Mouse (Mus musculus) retina, adult 2 months (tissue): ENCODE data around the gene Tle2.

Experiments used
- DNase-seq: peaks from one replicate; pipeline ENCODE4 v3.0.0-alpha.2; 2012; ENCODE audit warnings: low read depth, low spot score

The Tle2 gene

DNA sequence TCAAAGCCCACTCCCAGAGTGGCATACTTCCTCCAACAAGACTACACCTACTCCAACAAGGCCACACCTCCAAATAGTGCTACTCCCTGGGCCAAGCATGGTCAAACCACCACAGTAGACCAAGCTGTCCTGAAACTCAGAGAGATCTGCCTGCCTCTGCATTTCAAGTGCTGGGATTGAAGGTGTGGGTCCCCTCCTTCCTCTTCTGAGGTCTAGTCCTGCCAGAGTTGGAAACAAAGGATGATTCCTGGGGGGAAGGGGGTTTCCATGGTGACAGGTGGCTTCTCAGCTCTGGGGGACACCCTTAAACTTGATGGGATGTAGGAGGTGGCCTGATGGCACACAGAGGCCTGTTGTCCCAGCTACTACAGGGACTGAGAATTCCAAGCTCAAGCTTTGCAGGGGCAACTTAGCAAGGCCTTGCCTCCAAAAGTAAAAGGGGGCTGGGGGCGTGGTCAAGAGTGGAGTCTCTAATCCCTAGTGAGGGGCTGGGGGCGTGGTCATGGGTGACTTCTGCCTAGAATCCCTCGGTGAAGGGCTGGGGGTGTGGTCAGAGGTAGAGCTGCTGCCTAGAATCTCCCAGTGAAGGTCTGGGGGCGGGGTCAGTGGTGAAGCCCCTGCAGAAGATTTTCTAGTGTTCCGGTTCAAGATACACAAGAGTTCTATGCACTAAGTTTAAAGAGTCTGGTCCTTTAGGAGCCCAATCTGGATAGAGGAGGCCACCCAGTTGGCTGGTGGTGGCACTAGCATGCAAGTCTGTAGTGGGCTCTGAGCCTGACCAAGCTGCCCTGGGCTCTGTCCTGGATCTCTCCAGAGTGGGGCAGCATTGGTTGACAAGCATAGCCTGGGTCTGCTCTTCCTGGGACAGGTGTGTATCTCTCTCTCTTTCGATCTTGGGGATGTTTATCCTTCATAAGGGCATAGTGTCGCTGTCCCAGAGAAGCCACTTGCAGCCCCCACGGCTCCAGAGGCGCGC lies at the start of gene Tle2:
Gene Tle2, plus strand, starts transcription at position 481 of the 976 bp plus-strand sequence.
- DNase-seq = no peak

DNA sequence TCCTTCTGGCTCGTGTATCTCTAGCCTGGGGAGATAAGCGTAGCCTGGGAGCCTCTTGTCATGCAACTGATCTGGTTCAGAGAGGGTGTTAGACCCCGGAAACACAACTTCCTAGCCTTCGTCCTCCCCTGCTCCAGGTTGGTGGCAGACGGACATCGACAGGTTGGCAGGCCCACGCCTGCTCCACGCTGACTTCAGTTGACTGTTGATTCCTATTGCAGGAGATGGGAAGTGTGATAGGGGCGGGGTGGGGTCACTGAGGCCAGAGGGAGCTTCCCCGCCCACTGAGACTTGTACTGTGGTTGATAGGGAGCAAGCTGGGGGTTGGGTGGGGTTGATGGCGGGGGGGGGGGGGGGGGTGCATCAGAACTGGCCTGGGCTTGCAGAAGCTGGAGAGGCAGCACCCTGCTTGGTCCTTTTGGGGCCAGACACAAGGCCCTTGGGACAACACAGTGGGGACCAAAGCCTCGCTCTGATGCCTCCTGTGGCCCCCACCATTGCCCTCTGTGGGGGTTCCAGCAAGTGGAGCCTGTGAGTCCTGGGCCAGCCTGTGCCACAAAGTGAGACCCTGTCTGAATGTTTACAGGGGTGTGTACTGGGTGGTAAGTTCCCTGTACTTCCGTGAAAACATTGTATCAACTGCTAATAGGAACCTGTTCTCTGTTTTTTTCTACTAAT lies 49.2 kb upstream of the Tle2 start:
- DNase-seq = no peak

DNA sequence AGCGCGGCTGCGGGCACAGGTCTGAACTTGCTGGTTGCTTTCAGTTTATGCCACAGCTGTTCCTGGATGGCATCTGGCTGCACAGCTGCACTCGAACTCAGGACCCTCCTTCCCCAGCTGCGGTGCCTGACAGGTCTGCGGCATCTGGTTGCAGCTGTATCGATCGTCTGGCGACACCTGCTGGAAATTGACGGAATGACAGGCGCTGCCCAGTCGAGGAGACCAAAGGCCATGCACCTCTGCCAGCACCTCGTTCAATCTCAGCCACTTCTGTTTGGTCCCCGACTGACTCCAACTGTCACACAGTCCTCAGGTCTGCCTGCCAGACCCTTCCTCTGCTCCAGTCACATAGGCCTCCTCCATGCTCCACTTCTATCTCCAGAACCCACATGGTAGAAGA lies 47.6 kb upstream of the Tle2 start:
- no peak for DNase-seq

DNA sequence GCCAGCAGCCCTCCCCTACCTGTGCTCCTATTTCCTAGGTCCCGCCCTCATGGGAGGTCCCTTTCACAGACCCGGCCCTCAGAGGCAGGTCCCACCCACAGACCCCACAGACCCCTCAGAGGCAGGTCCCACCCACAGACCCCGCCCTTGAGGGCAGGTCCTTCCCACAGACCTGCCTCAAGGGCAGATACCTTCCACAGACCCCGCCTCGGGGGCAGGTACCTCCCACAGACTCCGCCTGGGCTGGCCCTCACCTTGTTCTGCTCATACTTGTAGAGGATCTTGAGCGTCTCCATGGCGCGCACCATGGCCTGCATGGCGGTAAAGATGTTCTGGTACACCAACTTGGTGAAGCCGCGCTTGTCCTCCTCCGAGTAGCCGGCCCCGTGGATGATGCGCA lies 39.5 kb upstream of the Tle2 start:
- DNase-seq = no peak

DNA sequence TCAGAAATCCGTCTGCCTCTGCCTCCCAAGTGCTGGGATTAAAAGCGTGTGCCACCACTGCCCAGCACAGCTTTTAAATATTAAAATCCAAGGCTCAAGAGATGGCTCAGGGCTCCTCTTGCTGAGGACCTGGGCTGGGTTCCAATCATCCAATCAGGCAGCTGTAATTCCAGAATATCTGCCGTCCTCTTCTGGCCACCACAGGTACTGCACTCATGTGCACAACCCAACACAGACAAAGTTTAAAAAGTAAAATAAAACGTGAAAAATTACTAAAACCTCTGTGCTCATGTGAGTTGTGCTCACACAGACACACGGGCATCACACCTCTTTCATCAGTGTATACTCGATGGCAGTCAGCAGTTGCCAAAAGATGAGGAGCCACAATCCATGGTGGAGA lies 37.6 kb upstream of the Tle2 start:
- no peak for DNase-seq

DNA sequence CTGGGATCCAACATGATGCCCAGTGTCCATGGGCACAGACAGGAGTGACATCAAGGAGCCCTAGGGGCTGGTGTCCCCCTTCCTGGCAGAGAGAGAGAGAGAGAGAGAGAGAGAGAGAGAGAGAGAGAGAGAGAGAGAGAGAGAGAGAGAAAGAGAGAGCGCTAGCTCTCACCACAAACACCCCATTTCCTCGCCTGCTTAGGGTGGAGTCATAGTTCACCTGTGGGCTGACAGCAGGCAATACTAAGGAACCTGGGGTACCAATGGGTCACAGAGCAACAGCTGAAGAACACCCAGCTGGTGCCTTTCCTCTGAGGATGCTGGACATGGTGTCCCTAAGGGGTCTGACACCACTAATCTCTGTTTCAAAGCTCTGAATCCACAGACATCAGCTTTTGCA lies 36.9 kb upstream of the Tle2 start:
- DNase-seq = no peak

DNA sequence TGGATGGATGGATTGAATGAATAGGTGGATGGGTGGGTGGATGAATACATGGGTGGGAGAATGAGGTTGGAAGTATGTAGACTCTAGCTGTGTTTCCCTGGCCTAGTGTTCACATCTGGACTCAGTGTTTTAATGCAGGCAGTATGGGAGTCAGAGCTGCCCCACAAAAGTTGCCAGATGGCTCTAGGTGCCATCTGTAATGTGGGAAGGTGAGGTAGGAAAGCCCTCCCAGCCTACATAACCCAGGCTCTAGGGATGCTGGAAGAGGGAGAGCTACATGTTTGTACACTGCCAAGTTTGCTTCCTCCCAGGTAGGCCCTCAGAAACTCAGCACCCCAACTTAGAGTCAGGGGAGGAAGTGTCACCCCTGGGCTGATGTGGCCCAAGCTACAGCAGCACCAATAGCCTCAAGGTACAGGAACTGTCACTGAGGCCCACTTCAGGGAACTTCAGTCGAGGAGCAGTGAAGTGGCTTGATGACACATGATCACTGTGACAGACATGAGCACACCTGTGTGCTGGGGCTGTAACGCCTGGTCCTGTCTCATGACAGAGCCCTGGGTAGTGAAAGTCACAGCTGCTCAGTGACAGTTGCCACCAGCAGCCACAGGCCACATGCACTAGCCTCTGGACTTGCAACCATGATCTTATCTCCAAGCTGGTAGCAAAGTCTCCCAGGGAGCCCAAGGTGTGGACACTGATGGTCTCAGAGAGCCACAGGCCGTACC lies 35.9 kb upstream of the Tle2 start:
- DNase-seq = no peak

DNA sequence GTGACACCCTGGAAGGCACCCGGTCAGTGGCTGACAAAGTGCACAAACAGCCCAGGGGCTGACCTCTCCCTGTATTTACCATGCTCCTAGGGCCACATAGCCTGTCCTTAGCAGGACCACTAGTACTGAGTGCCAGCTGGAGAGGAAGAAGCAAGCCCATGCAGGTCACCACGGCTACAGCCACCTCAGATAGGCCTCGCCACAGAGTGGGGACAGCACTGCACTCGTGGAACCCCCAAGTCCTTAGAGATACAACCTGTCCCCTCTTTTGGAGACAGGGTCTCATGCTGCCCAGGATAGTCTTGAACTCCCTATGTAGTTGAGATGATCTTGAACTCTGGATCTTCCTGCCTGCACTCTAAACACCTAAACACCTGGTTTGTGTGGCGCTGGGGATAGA lies 33.0 kb upstream of the Tle2 start:
- DNase-seq = no peak

DNA sequence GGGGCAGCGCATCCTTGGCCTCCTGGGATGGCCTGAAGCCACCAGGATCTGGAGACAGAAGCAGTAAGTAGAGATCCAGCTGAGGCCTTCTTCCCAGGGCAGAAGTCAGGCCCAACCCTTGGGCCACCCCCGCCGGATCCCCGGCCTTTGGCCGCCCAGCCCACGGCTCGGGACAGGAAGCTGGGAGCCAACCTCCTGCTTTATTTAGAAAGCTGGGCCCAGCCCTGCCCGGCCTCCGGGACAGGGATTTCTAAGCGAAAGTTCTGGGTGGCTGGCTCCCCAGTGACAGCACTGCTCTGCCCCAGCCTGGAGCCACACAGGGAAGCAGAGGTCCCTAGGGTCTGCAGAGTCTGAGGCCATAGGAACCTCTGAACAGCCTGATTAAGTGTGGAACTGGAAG lies 32.6 kb upstream of the Tle2 start:
- no peak for DNase-seq

DNA sequence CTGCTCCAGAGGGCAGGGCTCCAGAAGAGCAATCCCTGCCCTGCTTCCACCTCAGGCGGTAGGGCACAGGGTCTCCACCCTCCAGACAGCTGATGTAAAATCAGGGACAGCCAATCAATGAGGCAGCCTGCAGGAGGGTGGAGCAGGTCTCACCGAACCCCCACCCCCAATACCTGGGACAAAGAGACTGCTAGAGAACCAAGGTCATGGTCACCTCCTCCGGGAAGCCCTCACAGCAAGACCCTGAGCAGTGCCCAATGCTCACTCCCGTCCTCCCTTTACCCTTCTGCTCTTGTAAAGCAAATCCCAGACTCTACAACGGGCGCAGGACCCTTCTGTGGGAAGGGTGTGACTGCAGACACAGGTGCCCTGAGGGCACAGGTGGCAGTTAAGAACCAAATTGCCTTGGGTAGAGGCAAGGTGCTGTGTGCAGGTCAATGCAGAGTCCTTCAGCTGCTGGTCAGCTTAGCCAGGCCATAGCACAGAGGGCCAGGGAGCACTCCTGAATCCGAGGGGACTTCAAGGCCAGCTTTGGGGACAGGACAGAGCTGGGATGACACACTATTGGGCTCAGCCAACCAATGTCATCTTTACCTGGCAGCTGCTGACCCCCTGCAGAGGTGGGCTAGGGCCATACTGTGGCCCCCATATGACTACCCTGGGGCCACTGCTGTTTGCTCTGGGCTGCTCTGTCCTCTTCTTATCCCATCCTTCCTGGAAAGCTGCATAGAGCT lies 31.5 kb upstream of the Tle2 start:
- DNase-seq = no peak

DNA sequence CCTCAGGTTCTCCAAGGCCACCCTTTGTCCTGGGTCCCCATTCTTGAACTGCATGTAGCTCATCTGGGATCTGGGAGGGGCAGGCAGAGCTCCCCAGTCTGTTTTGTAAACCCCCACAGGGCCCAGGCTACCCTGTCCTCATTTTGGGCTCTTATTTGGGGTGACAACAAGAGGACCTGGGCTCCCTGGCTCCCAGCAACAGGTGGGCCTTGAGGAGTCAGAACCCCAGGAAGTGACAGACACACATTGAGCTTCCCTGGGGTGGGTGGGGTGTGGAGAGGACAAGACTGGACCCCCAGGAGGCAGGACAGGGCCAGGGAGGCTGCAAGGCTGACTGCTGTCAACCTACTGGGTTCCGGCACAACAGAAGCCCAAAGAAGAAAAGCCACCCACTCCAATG lies 30.7 kb upstream of the Tle2 start:
- DNase-seq = no peak

DNA sequence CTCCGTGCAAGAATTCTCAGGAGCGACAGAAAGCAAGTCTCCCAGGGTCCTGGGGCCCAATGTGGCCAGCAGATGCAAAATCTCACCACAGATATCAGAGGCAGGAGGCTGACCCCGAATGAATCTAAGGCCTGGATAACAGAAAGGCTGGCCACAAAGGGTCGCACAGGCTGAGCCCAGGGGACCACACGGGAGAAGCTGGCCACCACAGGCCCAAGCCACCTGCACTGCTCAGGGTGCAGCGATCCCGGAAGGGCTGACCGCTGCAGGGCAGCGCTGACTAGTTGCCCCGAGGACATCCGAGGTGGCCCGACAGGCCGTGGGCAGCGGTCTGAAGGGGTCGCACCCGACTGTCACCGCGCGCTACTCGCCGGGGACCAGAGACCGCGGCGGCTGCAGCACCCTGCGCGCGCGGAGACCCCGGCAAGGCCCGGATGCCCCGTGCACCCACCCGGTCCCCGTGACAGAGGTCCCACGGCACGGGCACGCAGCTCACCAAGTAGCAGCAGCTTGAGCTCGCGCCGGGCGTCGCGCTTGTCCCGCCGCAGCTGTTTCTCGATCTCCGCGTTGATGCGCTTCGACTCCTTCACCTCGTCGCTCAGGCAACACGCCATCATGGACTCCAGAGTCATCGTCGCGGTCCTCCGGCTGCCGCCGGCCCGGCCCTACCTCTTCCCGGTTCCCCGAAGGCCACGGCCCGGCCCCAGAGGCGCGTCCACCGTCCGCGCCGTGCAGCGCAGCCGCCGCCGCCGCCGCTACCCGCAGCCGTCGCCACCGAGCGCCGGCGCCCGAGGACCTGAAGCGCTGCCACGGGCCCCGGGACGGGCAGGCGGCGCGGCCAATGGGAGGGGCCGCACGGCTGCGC lies 29.8 kb upstream of the Tle2 start:
- no peak for DNase-seq

DNA sequence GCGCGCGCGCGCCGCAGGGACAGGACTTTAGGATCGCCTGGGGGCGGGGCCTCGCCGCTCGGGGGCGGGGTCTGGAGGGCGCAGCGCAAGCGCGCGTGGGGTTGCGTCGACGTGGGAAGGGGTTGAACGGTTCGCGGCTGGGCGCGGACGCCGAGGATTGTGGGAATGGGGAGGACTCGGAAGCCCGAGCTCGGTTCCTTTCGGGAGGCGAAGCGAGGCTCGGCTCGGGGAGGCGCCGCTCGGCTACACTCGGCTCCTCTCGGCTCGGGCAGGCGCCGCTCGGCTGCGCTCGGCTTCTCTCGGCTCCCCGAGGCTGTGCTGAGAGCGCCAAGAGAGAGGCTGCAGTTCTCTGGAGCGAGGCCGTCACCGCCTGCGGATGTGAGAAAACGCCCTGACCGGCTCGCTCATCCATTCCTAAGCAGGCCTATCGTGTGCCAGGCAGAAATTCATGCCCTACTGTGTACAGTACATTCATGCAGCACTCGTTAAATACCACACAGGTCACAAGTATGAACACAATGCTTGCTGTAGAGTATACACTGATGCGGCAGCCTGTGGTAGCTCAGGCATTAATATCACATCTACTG lies 29.1 kb upstream of the Tle2 start, which contains the start of gene Gna11:
Gene Gna11, minus strand, starts transcription at position 30 of the 587 bp plus-strand sequence.
- DNase-seq = peak; percentile 96

DNA sequence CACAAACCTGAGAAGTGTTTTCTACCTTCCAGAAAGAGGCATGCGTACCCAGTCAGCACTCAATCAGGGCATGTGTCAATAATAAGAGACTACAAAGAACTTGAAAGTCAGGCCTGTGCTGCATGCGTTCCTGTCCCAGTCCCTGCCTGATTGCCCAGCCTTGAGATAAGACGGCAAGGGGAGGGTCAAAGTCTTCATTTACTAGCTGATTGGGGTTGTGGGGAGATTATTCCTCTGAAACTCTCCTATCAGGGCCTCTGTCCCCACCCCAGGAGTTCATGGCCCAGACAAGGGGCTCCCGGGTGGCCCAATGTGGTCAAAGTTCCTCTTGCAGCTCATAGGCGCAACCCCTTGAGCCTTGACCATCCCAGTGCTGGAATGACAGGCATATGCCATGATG lies 28.0 kb upstream of the Tle2 start:
- DNase-seq = no peak

DNA sequence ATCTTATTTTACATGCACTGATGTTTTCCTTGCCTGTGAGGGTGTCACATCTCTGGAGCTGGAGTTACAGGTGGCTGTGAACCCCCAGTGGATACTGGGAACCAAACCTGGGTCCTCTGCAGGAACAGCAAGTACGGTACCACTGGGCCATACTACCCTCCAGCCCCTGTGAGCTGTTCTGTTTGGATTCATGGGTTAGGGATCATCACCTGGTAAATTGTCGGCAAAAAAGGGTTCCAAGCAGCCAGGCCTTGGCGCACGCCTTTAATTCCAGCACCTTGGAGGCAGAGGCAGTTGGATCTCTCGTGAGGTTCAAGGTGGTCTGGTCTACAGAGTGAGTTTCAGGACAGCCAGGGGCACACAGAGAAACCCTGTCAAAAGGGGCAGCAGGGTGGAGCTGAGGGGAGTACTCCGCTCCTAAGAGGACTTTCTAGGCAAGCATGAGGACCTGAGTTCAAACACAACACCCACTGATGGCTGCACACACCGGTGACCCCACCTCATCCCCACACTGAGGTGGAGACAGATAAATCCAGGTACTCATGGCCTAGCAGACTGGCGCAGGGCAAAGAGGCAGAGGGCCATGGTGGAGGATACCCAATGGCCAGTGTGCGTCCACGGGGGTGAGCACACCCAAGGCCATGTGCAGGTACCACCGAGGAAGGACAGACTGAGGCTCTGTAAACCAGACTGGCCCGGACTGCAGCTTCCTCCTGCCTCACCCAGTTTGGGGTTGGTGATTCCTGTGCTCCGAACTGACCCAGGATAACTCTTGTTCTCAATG lies 27.4 kb upstream of the Tle2 start:
- DNase-seq = no peak

DNA sequence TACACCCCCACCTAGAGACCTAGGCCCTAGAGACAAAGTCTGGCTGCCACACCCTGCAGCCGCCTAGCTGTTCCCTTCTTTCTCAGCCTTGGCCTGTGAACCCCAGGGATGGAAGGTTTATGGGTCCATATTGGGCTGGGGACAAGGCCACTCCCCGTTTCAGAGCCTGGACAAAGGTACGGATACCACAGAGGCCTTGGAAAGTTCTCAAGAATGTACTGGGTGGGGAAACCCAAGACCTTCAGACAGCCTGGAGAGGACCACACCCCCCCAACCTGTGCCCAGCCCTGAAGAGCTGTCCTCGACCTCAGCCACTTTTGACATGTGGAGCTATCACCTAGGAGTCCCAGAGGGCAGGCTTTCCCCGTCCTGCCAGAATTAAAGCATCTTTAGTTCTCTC lies 25.4 kb upstream of the Tle2 start:
- DNase-seq = no peak

DNA sequence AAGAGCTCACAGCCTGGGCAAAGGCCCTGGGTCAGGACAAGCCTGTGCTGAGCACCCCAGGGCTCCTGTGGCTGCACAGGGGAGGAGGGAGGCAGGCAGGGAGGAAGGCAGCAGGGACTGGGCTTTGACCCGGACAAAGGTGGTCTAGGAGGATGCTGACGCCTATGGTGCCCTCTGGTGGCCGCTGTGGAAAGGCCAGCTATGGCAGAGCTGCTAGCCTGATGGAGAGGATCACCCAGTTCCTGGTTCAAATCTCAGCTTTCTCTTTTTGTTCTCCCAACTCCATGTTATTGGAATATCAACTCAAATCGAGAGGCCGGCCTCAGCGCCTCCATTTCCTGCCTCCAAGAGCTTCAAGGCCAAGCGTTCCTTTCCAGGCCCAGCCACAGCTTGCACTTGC lies 24.1 kb upstream of the Tle2 start:
- no peak for DNase-seq

DNA sequence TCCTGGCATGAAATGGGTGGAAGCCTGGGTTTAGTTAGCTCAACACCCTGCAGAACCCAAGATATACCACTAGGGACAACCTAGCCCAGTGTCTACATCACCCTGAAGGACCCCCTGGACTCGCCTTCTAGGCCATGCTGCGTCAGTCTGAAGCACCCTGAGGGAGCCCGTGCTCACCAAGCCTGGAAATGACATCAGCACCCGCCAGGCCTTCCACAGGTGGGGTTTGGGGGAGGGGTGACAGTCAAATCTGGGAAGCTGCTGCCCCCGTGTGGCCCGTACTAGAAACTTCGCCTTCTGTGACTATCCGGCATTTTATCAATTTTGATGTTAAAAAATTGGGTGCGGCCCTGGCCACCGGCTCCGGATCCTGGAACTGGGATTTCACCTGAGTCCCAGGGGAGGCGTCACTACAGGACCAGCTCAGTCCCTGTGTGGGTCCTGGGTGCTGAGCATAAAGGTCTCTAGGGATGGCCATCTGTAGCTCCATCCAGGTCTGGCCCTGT lies 22.7 kb upstream of the Tle2 start:
- DNase-seq = peak; percentile 68

DNA sequence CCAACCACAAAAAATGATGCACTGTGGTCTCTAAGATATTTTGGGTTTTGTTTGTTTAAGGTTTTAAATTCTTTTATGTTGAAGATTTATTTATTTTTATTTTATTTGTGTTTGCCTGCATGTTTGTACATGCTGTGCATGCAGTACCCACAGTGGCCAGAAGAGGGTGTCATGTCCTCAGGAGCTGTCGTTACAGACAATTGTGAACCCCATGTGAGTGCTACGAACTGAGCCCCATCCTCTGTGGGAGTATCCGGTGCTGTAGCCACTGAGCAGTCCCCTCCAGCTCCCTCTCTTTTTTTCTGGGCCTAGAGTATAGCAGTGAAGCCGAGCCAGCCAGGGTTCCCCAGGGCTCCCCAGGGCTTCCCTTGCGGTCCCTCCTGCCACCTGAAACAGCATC lies 21.1 kb upstream of the Tle2 start:
- no peak for DNase-seq
